Mouse (Mus musculus) bone marrow, adult 2 months (tissue): ENCODE results near the gene Lrp1. TPM values are rescaled to one million over a fixed set of nuclear protein-coding genes. Genes with fewer than 3 reads are reported as not detected.

ENCODE experiments used
- H3K27ac ChIP-seq: fragments of 200-500 bp; 2 replicates; pipeline ENCODE4 v1.5.1; 2012; ENCODE audit warnings: low read depth, mild to moderate bottlenecking, control low read depth, inconsistent platforms, low read length; ENCODE audit not compliant: control insufficient read depth, poor library complexity, insufficient read depth
- H3K4me1 ChIP-seq: fragments of 200-500 bp; 2 replicates; pipeline ENCODE4 v1.6.1; 2011; ENCODE audit warnings: low read length; ENCODE audit not compliant: control insufficient read depth, insufficient read depth
- H3K4me3 ChIP-seq: fragments of 200-500 bp; replicated peaks from 2 replicates; pipeline ENCODE3; 2011; ENCODE audit warnings: mild to moderate bottlenecking, low read depth, low read length, control low read depth; ENCODE audit not compliant: control insufficient read depth
- CTCF ChIP-seq: fragments of 200-500 bp; IDR thresholded peaks from 2 replicates; pipeline ENCODE4 v1.5.1; 2011; ENCODE audit warnings: low read length, control low read depth; ENCODE audit not compliant: control insufficient read depth, insufficient read depth
- POLR2A ChIP-seq: fragments of 200-500 bp; IDR thresholded peaks from 2 replicates; pipeline ENCODE4 v1.6.1; 2011; ENCODE audit warnings: low read depth, mild to moderate bottlenecking, control low read depth, low read length, borderline replicate concordance; ENCODE audit not compliant: control insufficient read depth
- WGBS: fragments of 180-500 bp; shearing (Covaris S2); methylation state at CpG from one replicate; pipeline ENCODE4 v1.1.7; 2018; 5-methylcytosine and 5-hydroxymethylcytosine counted together
- polyA plus RNA-seq: library from polyadenylated mRNA; stranded (reverse); fragments of >200 nt; gene quantifications from 2 replicates; pipeline ENCODE4 v1.2.4, GENCODE M21; 2011; ENCODE audit warnings: low replicate concordance; ENCODE audit not compliant: missing spikeins, insufficient read depth, insufficient read length

The Lrp1 gene
- polyA plus RNA-seq, 1 experiment = 48.3 TPM

DNA sequence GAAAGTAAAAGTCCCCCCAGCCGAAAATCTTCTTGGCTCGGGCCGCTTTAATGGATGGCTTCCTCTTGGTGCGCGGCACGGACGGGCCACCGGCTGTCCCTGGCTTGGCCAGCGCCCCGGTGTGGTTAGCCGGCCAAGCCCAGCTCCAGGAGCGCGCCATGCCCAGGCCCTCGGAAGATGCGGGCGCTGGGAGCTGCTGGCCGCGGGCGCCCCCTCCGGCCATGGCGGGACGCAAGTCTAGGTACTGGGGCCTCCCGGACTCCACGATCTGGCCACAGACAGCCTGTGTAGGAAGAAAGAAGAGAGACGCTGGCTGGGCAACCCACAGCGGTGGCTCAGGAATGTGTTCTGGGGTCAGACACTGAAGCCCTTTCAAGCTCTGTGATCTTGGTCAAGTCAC, 94.3 kb downstream of the Lrp1 start:
- under 1% methylated on average over 26 of the region's 26 CpGs for WGBS
- H3K4me3 ChIP-seq = no peak overlapping the region
- no peak overlapping the region for H3K27ac ChIP-seq
- H3K4me1 ChIP-seq = no peaks in the 10 kb centered on the region; the same call in none of the 2 replicates
- TF ChIP-seq CTCF (peak; percentile 19; the same call in 1 of the 2 replicates), POLR2A (no peak)

DNA sequence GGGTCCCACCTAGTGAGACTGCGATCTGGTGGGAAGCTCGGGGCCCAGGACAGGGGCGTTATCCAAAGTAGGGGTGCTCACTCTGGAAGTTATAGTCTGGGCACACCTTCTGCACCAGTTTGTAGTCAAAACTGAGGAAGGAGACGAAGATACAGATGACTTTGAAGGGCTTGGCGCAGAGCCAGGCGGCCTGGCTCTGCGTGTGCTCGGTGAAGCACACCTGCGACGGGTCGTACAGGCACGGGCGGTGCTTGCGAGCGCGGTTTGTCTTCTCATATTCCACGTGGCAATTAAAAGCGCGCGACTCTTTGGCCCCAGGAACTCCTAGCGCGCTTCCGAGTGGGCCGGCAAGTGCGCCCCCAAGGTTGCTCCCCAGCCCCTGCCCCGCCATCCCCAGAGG, 94.9 kb downstream of the Lrp1 start:
- 2% methylated on average over 26 of the region's 26 CpGs for WGBS
- no peak overlapping the region for H3K4me3 ChIP-seq
- H3K27ac ChIP-seq = no peak overlapping the region
- no peak for TF ChIP-seq CTCF
- TF ChIP-seq POLR2A = no peak
- no peaks in the 10 kb centered on the region; the same call in none of the 2 replicates for H3K4me1 ChIP-seq

DNA sequence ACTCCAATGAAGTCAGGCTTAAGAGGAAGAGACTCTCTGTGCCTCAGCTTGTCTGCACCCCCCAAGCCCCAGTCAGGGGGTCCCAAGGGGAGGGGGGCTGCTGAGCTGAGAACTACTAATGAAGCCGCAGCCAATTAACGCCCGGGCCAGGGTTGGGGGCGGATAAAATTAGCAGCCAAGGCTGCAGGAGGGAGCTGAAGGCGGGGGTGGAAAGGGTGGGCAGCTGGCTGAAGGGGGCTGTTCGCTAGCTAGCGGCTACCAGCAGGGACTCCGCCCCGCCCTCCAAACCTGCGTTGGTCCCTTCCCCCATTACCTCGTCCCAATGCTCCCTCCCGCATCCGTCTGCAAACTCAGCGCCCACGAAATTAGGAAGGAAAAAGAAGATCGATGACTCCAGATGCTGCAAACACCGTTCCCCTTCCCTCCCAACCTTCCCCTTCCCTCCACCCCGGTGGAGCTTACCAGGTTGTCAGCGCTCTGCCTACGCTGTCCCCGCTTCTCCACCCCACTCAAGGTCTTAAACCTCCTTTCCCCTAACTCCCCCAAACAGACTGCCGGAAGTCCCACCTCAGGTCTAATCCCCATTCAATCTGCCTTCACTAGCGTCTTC, 96.2 kb downstream of the Lrp1 start:
- H3K4me1 ChIP-seq = no peaks in the 10 kb centered on the region; the same call in none of the 2 replicates
- H3K4me3 ChIP-seq = no peak overlapping the region
- no peak overlapping the region for H3K27ac ChIP-seq
- TF ChIP-seq CTCF (no peak), POLR2A (no peak)
- WGBS = 9% methylated on average over 23 of the region's 23 CpGs

DNA sequence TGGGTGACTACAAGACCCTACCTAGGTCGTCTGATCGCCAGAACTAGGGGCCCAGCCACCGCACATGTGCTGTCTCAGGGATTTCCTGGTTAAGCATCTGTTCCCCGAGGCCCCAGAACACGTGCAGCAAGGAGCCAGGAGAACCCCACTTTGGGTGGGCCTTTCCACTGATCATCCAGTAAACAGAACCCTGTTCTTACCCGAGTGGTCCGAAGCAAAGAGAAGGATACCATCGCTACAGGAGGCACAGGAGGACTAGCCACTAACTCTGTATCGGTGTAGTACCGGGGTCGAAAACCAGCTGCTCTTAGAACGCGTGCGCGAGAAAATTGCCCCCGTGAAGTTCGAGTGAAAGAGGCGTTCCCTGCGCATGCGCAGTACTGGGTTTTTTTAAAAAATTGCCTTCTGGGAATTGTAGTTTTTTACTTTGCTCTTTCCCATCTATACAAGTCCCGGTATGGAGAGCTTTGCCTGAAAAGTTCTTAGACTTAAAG, 98.8 kb downstream of the Lrp1 start, which contains the start of gene Shmt2:
TSS of gene Shmt2 (minus strand) at position 357 of the 494 bp plus-strand sequence.
- H3K27ac ChIP-seq = no peak within 1 kb of the TSS

DNA sequence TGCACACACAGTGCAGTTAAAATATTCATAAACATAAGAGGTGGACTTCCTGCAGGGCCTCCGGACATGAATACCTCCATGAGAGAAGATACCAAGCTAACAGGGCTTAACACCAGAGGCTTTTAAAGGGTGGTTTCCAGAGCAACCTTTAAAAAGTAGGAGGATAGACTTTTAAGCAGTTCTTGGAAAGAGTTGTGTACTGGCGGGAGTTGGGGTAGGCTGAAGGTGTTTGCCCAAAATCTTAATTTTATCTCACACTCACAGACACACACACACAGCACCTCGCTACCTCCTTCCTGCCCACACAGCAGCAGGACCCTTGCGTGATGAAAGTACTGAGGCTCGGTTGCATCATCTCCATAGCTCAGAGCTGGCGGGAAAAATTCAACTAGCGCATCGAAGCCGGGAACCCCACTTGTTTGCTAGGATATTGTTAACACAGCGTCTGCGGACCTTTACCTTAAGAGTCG, 99.3 kb downstream of the Lrp1 start:
- no peaks in the 10 kb centered on the region; the same call in 1 of the 2 replicates for H3K4me1 ChIP-seq
- H3K4me3 ChIP-seq = peak overlapping the region; percentile 91
- WGBS = 1% methylated on average over 12 of the region's 12 CpGs
- no peak for TF ChIP-seq POLR2A
- no peak for TF ChIP-seq CTCF
- no peak overlapping the region for H3K27ac ChIP-seq

More for the DNA sequence above, 98.8 kb downstream of the Lrp1 start, which contains the start of gene Shmt2:
- TF ChIP-seq POLR2A (no peak), CTCF (no peak)
- 0% methylated on average over 21 of the region's 21 CpGs for WGBS
- H3K4me1 ChIP-seq = no peaks in the 10 kb centered on the region; the same call in none of the 2 replicates
- peak within 1 kb of the TSS; percentile 91 for H3K4me3 ChIP-seq

DNA sequence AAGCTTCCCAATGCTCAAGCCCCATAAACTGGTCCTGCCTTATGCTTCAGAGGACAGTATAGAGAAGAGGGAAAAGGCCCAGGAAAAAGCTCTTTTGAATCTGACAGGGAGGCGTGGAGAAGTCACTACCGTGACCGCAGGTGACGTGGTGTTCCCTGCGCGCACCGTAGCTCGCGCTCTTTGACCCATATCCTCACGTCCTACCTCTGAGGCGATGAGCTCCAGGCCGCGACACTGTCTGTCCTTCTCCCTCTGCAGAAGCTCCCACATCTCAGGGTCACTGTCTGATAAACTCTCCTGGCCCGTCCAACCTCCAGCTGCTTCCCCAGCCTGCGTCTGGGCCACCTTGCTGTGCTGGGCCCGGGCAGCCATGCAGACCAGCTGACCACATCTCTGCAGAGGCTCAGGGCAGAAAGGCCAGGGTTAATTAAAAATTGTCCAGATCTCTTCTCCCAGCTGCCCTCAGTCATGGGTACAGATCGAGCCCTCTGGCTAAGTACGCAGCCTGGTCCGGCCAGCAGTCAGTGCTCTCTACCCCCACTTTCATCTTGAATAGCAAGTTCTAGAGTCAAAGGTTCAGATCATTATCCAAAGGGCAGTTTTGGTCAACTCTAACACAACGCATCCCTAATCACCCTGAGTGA, 100.1 kb downstream of the Lrp1 start:
- Histone ChIP-seq H3K27ac (no peak overlapping the region), H3K4me1 (no peaks in the 10 kb centered on the region; the same call in 1 of the 2 replicates), H3K4me3 (peak overlapping the region; percentile 9)
- 86% methylated on average over 20 of the region's 20 CpGs for WGBS
- TF ChIP-seq POLR2A (no peak), CTCF (no peak)

DNA sequence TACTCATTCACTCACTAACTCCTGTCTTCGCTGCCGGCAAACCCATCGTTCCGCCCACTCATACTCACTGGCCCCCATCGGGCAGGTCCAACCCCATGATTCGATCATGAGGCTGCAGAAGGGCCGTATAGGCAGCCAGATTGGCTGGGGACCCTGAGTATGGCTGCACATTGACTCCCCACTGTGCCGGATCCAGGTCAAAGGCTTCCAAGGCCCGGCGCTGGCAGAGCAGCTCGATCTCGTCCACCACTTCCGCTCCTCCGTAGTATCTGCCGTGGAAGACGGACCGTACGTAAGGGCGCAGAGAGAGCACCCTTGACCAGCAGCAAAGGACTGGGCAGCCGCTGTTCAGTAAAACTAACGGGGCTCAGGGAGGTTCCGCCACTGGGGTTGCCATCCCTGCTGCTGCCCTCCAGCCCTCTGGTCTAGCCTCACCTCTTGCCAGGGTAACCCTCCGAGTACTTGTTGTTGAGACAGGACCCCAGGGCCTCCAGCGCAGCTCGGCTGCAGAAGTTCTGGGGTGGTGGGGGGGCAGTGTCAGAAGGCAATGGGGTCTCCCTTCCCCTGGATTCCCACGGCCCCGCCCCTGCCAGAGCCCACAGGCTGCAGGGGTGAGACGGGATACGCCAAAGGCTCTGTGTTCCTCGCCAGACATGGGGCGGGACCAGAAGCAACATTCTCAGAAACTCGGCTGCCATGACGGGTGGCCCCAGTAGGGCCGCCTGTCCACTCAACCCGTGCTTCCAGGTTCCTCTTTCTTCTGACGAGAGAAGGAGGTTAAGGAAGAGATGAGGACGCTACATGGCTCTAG, 100.8 kb downstream of the Lrp1 start:
- H3K4me3 ChIP-seq = no peak overlapping the region
- WGBS = 88% methylated on average over 37 of the region's 37 CpGs

More for the DNA sequence above, 100.8 kb downstream of the Lrp1 start:
- Histone ChIP-seq H3K27ac (no peak overlapping the region), H3K4me1 (no peaks in the 10 kb centered on the region; the same call in 1 of the 2 replicates)
- TF ChIP-seq POLR2A (no peak), CTCF (no peak)
